Comparison of ENCODE assay signal across 20 mouse cellular contexts in the genomic region with DNA sequence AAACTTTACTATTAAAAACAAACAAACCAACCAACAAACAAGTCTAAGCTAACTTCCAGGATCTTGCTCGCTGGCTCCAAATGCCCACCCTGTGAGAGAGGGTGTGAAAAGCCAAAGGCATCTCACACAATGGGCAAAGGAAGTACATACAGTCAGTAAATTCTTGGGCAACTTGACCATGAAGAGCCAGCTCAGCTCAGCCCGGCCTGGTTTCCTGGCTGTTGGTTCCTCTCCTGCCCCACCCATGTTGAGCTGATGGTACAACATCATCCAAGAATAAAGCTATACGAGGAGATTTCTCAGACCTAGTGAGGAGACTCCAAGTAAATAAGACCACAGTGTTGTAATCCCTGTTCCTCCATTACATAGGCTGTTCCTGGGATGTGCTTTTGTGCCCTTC.
A peak's percentile ranks its signal among the peaks of the same experiment; 100 is the strongest.
DNase-seq lines count a peak whose midpoint lies in the region; ATAC-seq lines count a peak whose summit lies in the region.
"Had no signal": no experiment of that assay in that cellular context is flagged by ENCODE, and none has a peak within 500 bp of the region (broad histone marks: within the 10 kb centered on the region; RNA-seq: fewer than 3 reads in every experiment).

No protein-coding gene starts in this region.

- peak; percentile 36 for DNase-seq in 416B (ENCODE audit: low read depth)
- no peak for DNase-seq in ovary, adult 18-20 months (ENCODE audit: low spot score)
- no peak for DNase-seq in adrenal gland, postnatal 25 days
- DNase-seq: adrenal gland, adult 8-10 months; adrenal gland, postnatal 14 days; B cell, adult 2 months; cerebellum, adult 11 months; cerebellum, adult 18-20 months; cerebellum, adult 8-10 months; cerebellum, adult 9-11 months; cerebellum, postnatal 14 days; cerebellum, postnatal 36 days; embryo, embryonic 11 days had no signal

- ATAC-seq in granulocyte monocyte progenitor cell, adult 5-6 weeks (replicated peaks; ENCODE audit: poor library complexity, severe bottlenecking), result peak; percentile 47
- peak; percentile 57; the same call in 1 of the 2 replicates for ATAC-seq in megakaryocyte progenitor cell, adult 5-6 weeks (replicated peaks; ENCODE audit: poor library complexity)
- ATAC-seq: activated CD4-positive, CD25-positive, alpha-beta regulatory T cell, adult 4 months; CD4-positive, CD25-positive, alpha-beta regulatory T cell, adult 4 months; forebrain, embryonic 14.5 days; forebrain, embryonic 16.5 days; Patski had no signal
